Mouse (Mus musculus) CD4-positive helper T cell, adult 2 months (primary cell): ENCODE data around the gene Primpol.

Experiments
- DNase-seq: peaks from one replicate; pipeline ENCODE4 v3.0.0-alpha.2; 2012; ENCODE audit warnings: low read depth, missing footprints, low spot score

Gene Primpol

GRCm38 (mm10) chr8:46562333-46562732, 54.7 kb downstream of the Primpol start:
- DNase-seq: no peak

GRCm38 (mm10) chr8:46559428-46559827, 57.6 kb downstream of the Primpol start:
- DNase-seq: peak; percentile 39

- peak; percentile 39 for DNase-seq
These were observed 64.6 kb downstream of the Primpol start for GRCm38 (mm10) chr8:46552441-46552765.

- peak; percentile 98 for DNase-seq
These were observed 65.2 kb downstream of the Primpol start, which contains the start of gene Cenpu for GRCm38 (mm10) chr8:46551615-46552440. TSS of gene Cenpu (plus strand) at chr8:46552028.

GRCm38 (mm10) chr8:46551029-46551428, 66.0 kb downstream of the Primpol start:
- DNase-seq: peak; percentile 13

GRCm38 (mm10) chr8:46550058-46550457, 67.0 kb downstream of the Primpol start:
- DNase-seq: peak; percentile 83

- DNase-seq: peak; percentile 53
These were observed 69.8 kb downstream of the Primpol start for GRCm38 (mm10) chr8:46547245-46547644.

GRCm38 (mm10) chr8:46546431-46547176, 70.4 kb downstream of the Primpol start:
- no peak for DNase-seq

- DNase-seq: no peak
These were observed 71.2 kb downstream of the Primpol start for GRCm38 (mm10) chr8:46545854-46546253.

GRCm38 (mm10) chr8:46543662-46544061, 73.3 kb downstream of the Primpol start:
- no peak for DNase-seq

- DNase-seq: peak; percentile 77
These were observed 73.8 kb downstream of the Primpol start for GRCm38 (mm10) chr8:46543191-46543590.

- no peak for DNase-seq
These were observed 77.3 kb downstream of the Primpol start for GRCm38 (mm10) chr8:46539701-46540100.

- DNase-seq: no peak
These were observed 83.1 kb downstream of the Primpol start for GRCm38 (mm10) chr8:46533926-46534325.

- no peak for DNase-seq
These were observed 86.5 kb downstream of the Primpol start for GRCm38 (mm10) chr8:46530541-46530940.

GRCm38 (mm10) chr8:46529508-46529907, 87.5 kb downstream of the Primpol start:
- no peak for DNase-seq

GRCm38 (mm10) chr8:46526821-46527220, 90.2 kb downstream of the Primpol start:
- DNase-seq: no peak

- no peak for DNase-seq
These were observed 90.9 kb downstream of the Primpol start for GRCm38 (mm10) chr8:46526098-46526497.
